Mouse (Mus musculus) thymus, postnatal 36 days (tissue): ENCODE measurements around the gene Mettl6.

ENCODE experiments used
- DNase-seq, 2 experiments: peaks; one replicate each; pipeline ENCODE4 v3.0.0; 2022; ENCODE audit warnings: mixed read lengths in 2 of 2

Gene Mettl6

GRCm38 (mm10) chr14:31431789-31432330 lies 63.0 kb downstream of the Mettl6 start:
- no peak for DNase-seq

- no peak for DNase-seq
Measured at GRCm38 (mm10) chr14:31429004-31429395, 65.8 kb downstream of the Mettl6 start.

GRCm38 (mm10) chr14:31428211-31429003 lies 66.4 kb downstream of the Mettl6 start:
- DNase-seq, result no peak
